Mouse (Mus musculus) layer of hippocampus, postnatal 36 days (tissue): ENCODE data around the gene Fmo2. TPM values are rescaled to one million over a fixed set of nuclear protein-coding genes. Genes with fewer than 3 reads are reported as not detected.

Experiments used
- DNase-seq, 2 experiments: peaks; one replicate each; pipeline ENCODE4 v3.0.0; 2022
- total RNA-seq, 2 experiments: library from RNA; stranded (reverse); gene quantifications; 2 replicates each; pipeline ENCODE4 v1.2.3; 2021

The Fmo2 gene
- total RNA-seq, 2 experiments from 2014 or later = 2.3 to 4.9 TPM

GRCm38 (mm10) chr1:162888646-162889045 is 9.9 kb downstream of the Fmo2 start:
- no peak for DNase-seq

GRCm38 (mm10) chr1:162887644-162888043 is 10.9 kb downstream of the Fmo2 start:
- no peak for DNase-seq

GRCm38 (mm10) chr1:162886138-162886816 is 12.2 kb downstream of the Fmo2 start:
- DNase-seq = no peak

GRCm38 (mm10) chr1:162882681-162883080 is 15.8 kb downstream of the Fmo2 start:
- DNase-seq = no peak

- peak; percentile 15 to 44 for DNase-seq
Measured at GRCm38 (mm10) chr1:162879595-162880369, 18.7 kb downstream of the Fmo2 start.

- DNase-seq = no peak
Measured at GRCm38 (mm10) chr1:162875091-162875490, 23.4 kb downstream of the Fmo2 start.

- no peak for DNase-seq
Measured at GRCm38 (mm10) chr1:162871701-162872311, 26.7 kb downstream of the Fmo2 start.

GRCm38 (mm10) chr1:162870978-162871377 is 27.5 kb downstream of the Fmo2 start:
- no peak for DNase-seq

- no peak for DNase-seq
Measured at GRCm38 (mm10) chr1:162867396-162867795, 31.1 kb downstream of the Fmo2 start.

- no peak for DNase-seq
Measured at GRCm38 (mm10) chr1:162866280-162866681, 32.2 kb downstream of the Fmo2 start, which contains the start of gene Fmo1. TSS of gene Fmo1 (minus strand) at chr1:162866610.

GRCm38 (mm10) chr1:162865493-162865830 is 33.1 kb downstream of the Fmo2 start:
- DNase-seq = no peak

- no peak for DNase-seq
Measured at GRCm38 (mm10) chr1:162864816-162865492, 33.6 kb downstream of the Fmo2 start.

GRCm38 (mm10) chr1:162864279-162864678 is 34.2 kb downstream of the Fmo2 start:
- DNase-seq = no peak

GRCm38 (mm10) chr1:162863579-162863978 is 34.9 kb downstream of the Fmo2 start:
- no peak for DNase-seq

- no peak for DNase-seq
Measured at GRCm38 (mm10) chr1:162862328-162862727, 36.2 kb downstream of the Fmo2 start.

- DNase-seq = no peak
Measured at GRCm38 (mm10) chr1:162859996-162860605, 38.4 kb downstream of the Fmo2 start.

GRCm38 (mm10) chr1:162859545-162859976 is 39.0 kb downstream of the Fmo2 start:
- DNase-seq = no peak

GRCm38 (mm10) chr1:162858748-162859130 is 39.8 kb downstream of the Fmo2 start:
- peak; percentile 4 to 7 for DNase-seq

GRCm38 (mm10) chr1:162857766-162858747 is 40.5 kb downstream of the Fmo2 start:
- DNase-seq = no peak

GRCm38 (mm10) chr1:162853812-162854482 is 44.6 kb downstream of the Fmo2 start:
- no peak for DNase-seq

- DNase-seq = no peak
Measured at GRCm38 (mm10) chr1:162847554-162847953, 51.0 kb downstream of the Fmo2 start.
